Mouse (Mus musculus) right cerebral cortex, postnatal 10 days (tissue): ENCODE measurements around the gene Sv2a.
A peak's percentile ranks its signal among the peaks of the same experiment; 100 is the strongest.
"Not testable (repeated sequence)": the region's sequence is repeated elsewhere in the genome, so short reads cannot be mapped to it uniquely, and the experiment has no call there.

Experiments
- DNase-seq, 2 experiments: peaks; one replicate each; pipeline ENCODE4 v3.0.0; 2021; ENCODE audit warnings: low spot score in 2 of 2

Sv2a gene

DNA sequence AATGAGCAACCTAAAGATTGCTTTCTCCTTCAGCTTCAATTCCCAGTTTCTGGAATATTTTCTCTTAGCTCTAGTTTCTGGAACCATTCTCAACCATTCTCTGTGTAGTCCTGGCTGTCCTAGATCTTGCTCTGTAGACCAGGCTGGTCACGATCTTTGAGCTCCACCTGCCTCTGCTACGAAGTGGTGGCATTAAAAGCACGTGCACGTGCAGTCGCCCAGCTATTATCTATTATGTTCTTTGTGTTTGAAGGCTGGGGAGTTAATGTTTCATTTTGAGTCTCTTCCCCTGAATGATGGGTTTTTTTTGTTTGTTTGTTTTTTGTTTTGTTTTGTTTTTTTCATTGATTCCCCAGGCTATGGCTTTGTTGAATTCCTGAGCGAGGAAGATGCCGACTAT is 7.8 kb upstream of the Sv2a start:
- no peak for DNase-seq

DNA sequence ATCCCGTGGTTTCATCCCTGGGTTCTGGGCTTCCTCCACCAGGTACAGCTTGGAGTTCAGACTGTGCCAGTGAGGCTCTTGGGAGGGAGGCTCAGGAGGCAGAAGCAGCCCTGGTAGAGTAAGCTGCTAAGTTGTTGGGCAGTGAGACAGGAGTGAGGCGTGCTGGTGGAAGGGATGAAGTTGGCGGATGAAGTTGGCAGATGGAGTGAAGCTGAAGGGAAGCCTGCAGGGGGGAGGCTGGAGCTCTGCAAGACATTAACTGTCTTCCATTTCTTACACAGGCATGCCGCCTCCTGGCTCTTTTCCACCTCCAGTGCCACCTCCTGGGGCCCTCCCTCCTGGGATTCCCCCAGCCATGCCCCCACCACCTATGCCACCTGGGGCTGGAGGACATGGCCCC is 6.9 kb upstream of the Sv2a start:
- DNase-seq = not testable (repeated sequence)

DNA sequence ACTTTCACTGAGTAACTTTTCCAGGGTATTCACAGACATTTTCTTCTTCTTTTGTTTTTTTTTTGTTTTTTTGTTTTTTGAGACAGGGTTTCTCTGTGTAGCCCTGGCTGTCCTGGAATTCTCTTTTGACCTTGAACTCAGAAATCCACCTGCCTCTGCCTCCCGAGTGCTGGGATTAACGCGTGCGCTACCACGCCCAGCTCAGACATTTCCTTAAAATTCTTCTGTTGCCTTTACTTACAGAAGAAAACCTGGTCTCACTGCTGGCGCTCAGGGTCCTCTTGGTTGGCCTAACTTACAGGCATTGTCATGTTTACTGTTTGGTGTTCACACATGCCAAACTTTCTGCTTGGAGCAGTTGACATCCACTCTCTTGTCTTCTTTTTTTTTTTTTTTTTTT is 5.7 kb upstream of the Sv2a start:
- no peak for DNase-seq

DNA sequence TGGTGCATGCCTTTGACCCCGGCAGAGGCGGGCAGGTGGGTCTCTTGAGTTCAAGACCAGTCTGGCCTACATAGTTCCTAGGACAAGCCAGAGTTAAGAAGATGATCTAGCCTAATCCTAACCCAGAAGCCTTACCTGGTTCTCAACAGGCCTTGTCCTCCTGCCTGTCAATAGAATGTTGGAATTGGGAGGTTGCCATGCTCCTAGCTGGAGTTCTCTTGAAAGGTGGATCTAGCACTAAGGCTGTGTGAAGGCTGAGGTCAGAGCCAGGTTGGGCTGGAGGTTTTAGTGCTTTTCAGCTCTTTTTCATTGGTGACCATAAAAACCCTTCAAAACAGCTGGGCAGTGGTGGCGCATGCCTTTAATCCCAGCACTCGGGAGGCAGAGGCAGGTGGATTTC is 2.5 kb upstream of the Sv2a start:
- no peak for DNase-seq

DNA sequence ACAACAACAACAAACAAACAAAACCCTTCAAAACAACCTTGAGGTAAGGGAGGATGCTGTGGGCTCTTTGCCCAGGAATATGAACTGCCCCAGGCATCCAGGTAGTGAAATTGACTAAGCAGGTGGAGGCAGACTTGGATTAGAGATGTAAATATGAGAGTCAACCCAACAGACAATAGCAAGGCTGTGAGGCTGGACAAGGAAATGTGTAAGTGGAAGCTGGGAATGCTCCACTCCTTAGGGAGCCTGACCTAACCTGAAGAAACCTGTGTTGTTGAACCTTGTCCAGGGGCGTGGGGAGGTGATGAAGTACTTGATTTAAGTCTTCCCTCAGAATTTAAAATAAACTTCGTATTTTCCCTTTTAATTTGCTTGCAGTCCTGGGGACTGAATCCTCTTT is 2.0 kb upstream of the Sv2a start:
- no peak for DNase-seq

DNA sequence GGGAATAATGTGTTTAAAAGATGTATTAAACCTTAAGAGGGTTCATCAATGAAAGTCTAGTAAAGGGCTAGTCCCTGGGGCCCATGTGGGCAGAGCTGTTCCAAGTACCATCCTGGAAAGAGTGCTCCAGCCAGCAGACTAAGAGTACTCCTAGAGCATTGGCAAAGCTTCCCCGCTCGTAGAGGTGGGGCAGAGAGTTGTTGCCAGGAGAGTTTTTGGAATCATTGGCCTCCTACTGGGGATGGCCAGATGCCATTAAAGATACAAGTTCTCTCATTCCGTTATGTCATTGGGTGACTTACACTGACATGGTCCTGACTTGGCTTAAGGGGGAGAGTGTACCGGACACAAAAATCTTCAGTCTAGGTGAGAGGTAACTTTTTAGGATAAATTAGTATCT is 1.4 kb upstream of the Sv2a start:
- no peak for DNase-seq

DNA sequence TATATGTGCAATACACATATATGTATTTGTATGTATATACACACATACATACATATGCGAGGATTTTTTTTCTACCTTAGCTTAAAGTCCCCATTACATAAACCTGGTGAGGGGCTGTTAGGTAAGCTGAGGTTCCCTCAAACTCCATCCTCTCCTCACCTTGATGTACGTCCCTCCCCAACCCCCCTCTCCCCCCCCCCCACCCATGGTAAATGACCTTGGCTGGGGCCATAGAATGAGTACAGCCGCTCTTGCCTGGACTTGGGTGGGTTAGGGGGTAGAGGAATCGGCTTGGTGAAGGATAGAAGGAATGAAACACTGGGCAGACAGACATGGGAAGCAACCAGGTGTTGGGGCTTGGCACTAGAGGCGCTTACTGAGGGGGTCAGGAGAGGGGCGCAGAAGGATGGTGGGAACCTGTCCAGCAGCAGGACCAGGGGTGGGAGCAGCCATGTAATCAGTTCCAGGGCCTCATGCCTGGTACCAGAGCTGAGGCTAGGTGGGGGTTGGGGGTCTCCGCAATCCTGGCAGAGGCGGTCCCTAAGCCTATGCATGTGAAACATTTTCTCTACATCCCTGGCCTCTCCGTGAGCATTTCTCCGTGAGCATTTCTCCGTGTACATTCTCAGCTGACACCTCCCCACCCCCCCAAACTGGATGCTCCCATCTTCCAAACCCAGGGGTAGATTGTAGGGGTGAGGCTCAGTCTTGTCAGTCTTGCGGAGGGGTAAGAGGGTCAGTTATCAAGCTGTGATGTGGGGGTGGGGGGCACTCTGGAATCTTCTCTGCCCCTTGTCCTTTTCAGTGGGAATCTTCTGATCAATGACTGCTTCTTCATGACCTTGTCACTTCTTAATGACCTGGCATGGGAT is 795 bp downstream of the Sv2a start:
- peak; percentile 63 to 77 for DNase-seq

DNA sequence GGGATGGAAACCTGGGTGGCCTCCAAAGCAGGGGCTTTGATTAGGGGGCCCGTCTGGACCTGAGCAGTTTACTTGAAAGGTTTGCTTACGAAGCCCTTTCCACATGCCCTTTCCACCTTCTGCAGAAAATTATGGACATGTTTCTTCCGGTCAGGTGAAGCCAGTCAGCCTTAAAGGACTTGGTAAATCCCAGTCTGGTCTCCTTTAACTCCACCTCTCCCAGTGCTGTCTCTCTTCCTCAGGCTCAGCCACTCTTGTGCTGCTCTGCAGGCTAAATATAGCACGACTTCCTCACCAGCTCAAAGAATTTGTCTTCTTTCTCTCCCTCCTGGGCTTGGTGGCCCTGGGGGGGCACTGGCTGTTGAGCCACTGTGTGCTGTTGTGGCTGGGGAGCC is 1.4 kb downstream of the Sv2a start:
- peak; percentile 59 to 70 for DNase-seq

DNA sequence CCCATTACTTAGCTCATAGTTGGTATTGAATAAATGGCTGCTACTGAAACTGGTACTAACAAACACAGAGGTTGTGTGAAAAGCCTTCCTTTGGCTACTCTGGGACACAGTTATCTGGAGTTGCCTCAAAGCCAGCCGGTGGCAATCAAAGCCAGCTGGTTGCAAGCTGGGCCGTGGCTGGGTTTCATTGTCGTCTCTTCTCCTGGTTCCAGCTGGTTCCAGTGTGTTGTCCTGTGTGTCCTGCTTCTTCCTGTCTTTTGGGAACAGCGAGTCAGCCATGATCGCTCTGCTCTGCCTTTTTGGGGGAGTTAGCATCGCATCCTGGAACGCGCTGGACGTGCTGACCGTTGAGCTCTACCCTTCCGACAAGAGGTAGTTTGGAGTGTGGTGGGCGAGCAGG is 12.0 kb downstream of the Sv2a start:
- no peak for DNase-seq

DNA sequence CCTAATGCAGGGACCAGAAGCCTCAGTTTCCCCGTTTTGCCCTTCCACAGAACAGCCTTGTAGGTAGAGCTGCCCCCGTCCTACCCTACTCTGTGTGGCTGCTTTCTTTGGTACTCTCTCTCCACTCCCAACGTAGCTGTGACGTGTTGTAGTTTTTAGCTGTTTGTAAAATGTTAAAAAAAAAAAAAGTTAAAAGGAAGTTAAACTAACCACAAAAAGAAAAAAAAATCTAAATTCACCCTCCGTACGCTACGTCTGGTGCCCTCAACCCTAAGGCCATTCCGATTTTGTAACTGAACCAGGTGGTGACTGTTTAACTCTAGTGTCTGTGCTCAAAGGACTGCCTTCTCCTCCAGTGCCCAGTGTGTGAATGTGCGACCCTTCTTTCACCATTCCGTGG is 14.0 kb downstream of the Sv2a start:
- no peak for DNase-seq

DNA sequence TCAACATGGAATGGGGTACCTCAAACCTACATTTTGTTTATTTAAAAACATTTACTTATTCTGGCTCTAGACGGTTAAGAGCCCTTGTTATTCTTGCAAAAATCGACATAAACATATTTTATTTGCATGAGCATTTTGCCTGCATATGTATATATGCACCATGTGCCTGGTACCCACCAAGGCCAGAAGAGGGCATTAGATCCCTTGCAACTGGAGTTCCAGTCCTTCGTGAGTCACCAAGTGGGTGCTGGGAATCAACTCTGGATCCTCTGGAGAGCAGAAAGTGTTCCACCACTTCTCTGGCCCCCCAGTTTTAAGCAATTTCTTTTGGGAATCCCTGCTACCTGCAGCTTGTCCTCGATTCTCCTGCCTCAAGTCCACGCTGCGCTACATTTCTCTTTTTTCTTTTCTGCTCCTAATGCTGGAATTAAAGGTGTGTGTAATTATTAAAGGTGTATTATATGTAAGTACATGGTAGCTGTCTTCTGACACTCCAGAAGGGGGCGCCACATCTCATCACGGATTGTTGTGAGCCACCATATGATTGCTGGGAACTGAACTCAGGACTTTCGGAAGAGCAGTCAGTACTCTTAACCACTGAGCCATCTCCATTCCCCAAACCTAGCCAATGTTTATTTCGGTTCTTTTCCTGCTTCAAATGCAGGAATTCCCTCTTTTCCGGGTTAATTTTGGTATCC is 14.8 kb downstream of the Sv2a start:
- DNase-seq = no peak

DNA sequence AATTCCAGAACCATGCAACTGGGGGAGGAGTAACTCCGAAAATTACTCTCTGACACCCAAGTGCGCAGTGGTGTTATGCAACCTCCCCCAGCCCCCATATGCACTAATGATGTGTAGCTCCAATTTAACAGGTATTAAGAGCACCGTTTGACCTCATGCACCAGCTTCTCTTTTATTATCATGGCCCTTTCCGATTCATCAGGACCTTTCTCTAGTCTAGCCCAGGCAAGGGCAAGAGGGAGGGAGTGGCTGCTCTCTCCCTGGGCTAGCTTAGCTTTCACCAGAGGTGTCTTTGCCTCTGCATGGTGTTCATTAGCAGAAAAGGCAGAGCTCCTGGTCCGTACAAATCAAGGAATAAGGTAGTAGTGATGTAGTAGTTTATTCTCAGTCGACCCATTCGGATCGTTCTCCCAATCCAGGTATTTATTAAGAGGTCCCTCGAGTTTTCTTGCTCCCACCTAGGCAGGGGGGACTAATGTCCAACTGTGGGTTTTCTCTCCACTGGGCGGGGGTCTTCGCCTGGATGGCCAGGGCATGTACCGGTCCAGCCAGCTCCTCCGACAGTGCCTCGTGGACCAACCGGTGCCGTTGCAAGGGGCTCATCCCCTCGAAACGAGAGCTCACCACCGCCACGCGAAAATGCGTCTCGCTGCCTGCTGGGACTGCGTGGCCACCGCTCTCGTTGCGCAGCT is 15.6 kb downstream of the Sv2a start:
- DNase-seq = no peak

DNA sequence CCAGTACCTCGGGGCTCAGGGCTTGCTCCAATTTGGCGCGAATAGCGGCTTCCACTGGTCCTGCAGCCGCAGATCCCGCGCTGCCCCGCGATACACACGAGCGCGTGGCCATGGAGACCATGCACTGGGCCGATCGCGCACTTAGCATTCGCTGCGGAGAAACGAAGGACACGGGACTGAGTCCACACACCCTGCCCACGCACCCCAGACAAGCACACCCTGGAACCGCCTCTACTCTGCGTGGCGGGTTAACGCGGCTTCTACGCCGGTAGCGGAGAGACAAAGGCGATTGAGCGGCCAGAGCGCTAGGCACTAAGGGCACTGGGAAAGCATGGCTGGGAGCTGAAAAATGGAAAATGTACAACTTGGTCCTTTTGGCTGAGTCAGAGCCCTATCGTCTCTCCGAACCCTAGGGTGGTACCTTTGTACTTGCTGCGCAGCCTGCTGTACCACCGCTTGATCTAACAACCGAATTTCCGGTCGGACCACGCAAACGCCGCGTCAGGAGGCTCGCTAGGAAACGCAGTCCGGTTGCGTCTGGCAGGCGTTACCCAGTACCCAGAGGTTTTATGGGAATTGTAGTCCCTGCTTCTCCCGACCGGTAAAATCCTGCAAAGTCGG is 16.3 kb downstream of the Sv2a start:
- peak; percentile 95 to 96 for DNase-seq

DNA sequence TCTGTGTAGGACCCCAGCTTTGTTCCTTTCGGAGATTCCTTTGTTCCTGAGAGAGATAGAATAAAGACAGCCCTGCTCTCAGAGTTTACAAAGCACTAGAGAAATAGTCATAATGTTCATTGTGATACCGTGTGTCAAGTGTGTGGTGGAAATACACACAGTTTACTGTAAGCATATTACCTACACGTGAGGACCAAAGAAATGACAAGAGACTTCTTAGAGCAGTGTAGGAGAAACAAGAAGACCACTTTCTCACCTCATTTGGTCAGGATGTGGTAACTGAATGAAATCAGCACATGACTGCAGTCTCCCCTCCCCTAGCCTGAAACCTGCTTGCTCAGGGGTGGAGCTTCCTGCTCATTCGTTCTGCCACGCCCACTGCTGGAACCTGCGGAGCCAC is 17.2 kb downstream of the Sv2a start:
- DNase-seq = no peak

DNA sequence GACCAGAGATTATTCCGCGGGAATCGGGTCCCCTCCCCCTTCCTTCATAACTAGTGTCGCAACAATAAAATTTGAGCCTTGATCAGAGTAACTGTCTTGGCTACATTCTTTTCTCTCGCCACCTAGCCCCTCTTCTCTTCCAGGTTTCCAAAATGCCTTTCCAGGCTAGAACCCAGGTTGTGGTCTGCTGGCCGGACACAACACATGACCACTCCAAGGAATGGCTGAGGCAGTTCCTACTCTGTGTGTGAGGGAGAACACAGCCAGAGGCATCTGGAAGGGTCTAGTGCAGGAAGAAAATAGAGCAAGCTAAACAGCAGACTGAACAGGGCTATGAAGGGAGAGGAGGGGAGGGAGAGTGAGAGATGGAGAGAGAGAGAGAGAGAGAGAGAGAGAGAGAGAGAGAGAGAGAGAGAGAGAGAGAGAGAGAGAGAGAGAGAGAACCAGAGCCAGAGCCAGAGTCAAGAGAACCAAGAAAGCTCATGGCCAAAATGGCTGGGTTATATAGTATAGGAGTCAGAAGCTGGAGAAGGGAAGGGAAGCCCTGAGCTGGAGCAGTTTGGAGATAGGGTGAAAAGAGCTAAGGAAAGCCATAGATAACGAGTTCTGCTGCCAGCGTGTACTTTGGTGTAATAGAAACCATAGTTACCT is 17.8 kb downstream of the Sv2a start:
- not testable (repeated sequence) for DNase-seq

DNA sequence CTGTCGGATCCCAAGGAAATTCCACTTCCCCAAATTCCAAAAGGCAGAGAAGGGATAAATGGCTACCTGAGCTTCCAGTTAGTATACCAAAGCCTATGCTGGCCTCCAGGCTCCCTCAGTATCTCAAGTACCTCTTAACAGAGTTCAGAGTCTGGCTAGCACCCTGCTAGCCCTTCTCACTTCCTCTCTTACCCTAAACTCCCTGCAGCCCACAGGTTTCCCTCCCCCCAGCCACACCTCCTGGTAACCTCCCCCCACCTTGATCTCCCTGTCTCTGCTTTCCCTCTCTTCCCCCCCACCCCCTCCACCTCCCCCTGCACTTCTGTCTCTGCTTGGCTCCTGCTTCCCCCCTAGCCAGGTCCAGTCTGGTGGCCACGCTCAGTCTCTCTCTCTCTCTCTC is 18.8 kb downstream of the Sv2a start:
- no peak for DNase-seq

DNA sequence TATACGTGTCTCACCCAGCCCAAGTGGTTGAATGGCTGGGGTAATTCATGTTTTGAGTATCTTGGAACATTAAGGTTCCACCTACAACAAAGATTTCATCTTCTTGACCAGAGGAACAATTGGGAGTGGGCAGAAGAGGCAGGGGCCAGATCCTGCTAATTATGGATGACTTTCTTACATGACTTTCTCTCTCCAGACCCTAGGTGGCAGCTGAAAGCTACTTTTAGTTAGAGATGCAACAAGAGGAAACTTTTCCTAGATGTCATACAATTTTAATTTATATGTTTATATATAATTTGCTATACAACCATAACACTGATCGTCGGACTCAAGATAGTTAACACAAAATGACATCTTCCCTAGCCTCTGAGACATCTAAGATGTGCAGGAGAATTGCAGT is 26.9 kb downstream of the Sv2a start:
- no peak for DNase-seq

DNA sequence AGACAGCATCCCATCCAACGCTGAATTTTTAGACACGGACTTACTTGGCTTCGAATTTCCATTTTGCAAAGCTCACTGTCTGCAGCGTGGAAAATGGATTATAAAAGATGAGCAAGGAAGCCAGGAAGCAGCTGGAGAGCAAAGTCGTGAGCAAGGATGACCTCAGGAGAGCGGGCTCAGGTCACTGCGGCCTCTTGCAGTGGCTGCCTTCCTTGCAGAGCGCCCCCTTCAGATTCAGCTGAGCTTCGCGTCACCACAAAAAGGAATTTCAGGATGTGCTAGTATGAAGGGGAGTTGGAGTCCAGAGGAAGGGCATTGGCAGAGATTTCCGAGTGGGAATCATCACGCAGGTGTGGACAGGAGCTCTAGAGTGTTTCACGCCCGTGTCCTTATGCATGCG is 28.3 kb downstream of the Sv2a start:
- DNase-seq = no peak

DNA sequence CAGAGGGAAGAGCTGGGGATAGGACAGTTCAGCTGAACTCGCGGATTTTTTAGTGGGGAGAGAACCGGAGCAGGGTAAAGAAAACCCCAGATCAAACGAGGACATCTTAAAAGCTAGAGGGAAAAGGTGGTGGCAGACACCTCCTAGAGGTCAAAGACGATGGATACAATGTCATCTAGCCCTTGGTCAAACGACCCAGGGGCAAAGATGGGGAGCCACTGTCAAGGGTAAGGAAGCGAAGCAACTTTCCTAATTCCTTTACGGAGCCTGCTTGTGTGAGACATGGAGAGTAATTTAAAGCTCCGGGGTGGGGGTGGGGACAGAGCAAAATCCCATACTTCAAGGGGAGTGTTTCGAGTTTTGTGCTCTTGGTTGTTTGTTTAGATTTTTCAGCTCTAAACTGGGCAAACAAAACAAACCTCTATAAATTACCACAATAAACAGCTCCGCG is 38.3 kb downstream of the Sv2a start:
- no peak for DNase-seq

DNA sequence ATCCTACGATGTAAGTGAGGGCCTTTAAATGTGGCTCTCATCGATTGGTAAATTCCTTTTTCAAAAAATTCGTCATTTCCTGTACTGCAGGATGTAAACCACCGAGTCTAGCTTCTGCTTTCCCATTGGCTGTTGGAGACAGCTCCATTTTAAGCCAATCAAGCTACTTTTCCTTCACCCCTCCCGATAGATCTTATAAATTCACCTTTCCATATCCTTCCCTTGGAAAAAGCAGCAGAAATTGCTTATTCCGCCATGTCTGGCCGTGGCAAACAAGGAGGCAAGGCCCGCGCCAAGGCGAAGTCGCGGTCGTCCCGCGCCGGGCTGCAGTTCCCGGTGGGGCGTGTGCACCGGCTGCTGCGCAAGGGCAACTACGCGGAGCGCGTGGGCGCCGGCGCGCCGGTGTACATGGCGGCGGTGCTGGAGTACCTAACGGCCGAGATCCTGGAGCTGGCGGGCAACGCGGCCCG is 38.7 kb downstream of the Sv2a start, which contains the start of the genes Bola1 and Hist2h2ab:
Bola1 (minus strand) TSS at position 49 of the 470 bp plus-strand sequence.
Hist2h2ab (plus strand) TSS at position 205 of the 470 bp plus-strand sequence.
- peak; percentile 72 to 90 for DNase-seq

DNA sequence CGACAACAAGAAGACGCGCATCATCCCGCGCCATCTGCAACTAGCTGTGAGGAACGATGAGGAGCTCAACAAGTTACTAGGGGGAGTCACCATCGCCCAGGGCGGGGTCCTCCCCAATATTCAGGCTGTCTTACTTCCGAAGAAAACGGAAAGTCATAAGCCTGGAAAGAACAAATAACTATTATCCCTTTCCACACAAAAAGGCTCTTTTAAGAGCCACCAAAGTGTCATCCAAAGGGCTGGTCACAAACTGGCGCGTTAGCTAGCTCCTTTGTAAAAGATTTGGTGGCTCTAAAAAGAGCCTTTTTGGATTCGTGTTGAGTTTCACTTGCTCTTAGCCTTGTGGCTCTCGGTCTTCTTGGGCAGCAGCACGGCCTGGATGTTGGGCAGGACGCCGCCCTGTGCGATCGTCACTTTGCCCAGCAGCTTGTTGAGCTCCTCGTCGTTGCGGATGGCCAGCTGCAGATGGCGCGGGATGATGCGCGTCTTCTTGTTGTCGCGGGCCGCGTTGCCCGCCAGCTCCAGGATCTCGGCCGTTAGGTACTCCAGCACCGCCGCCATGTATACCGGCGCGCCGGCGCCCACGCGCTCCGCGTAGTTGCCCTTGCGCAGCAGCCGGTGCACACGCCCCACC is 39.3 kb downstream of the Sv2a start:
- not testable (repeated sequence) for DNase-seq
